Mouse (Mus musculus) spleen, adult 2 months (tissue): Measurements from ENCODE around the gene Rpl36a-ps1.

ENCODE experiments used
- CTCF ChIP-seq: fragments of 200-500 bp; IDR thresholded peaks from 2 replicates; pipeline ENCODE4 v1.5.1; 2011; ENCODE audit warnings: mild to moderate bottlenecking, inconsistent platforms; ENCODE audit not compliant: insufficient read depth, insufficient read length, insufficient replicate concordance; ENCODE audit errors: extremely low read depth
- POLR2A ChIP-seq: fragments of 200-500 bp; IDR thresholded peaks from 2 replicates; pipeline ENCODE4 v1.6.1; 2011; ENCODE audit warnings: low read depth, low read length, inconsistent platforms

DNA sequence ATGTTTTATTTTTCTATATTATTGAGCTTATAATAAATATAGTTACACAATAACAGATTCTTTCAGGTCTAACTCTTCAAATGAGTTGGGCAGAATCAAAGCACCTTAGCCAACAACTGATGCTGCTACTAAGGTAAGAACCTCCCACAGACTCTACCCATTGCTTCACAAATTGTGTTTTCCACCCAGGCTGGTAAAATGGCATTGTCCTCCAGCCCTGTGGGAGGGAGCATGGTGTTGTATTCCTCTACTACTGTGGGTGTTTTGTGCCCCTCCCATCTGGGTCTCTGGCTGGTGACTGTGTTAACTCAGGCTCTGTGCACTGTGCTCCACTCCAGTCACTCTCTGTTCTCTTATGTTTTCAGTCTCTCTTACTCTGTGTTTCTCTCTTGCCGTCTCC is 49.4 kb upstream of the Rpl36a-ps1 start:
- no peak for TF ChIP-seq CTCF
- no peak for TF ChIP-seq POLR2A
